Mouse (Mus musculus): ENCODE data around the gene Zmat5.
"Not testable (repeated sequence)": the region's sequence is repeated elsewhere in the genome, so short reads cannot be mapped to it uniquely, and the experiment has no call there.

The Zmat5 gene

GRCm38 (mm10) chr11:4690353-4690752, 14.1 kb upstream of the Zmat5 start:
- DNase-seq (ENCODE audit: low spot score): no peak

DNA sequence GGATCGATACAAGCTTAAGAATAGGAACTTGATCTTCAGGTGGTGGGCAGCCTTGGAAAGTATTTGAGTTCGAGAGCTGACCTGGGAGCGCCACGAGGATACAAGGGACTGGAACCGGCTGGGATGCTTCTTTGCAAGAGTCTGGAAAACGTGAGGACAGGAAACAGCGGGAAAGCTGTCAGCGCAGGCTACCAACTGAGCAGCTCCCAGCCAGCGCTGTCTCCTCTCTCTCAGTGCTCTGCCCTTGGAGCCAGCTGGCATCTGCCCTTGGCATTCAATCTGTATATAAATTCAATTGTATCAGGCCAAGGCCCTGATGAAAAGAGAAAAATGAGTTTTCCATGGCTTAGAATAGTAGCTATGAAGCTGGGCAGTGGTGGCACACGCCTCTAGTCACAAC, 13.3 kb upstream of the Zmat5 start:
- DNase-seq (ENCODE audit: low spot score): no peak

DNA sequence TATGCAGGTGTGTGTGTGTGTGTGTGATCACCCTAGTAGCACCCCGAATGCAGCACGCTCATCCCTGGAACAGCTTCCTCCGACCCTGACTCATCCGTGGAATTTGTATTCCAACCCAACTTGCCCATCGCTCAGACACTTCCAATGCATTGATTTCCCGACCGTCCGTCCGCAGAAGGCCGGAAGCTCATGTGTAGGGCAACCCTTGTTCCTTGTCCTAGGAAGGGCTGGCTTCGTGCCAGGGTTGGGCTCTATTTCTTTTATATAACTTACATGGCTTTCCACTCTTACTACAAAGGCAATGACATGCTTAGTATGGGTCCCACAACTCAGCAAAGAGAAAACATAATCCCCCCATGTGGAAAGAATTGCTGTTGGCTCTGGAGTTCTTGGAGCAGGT, 12.3 kb upstream of the Zmat5 start:
- DNase-seq (ENCODE audit: low spot score): no peak

DNA sequence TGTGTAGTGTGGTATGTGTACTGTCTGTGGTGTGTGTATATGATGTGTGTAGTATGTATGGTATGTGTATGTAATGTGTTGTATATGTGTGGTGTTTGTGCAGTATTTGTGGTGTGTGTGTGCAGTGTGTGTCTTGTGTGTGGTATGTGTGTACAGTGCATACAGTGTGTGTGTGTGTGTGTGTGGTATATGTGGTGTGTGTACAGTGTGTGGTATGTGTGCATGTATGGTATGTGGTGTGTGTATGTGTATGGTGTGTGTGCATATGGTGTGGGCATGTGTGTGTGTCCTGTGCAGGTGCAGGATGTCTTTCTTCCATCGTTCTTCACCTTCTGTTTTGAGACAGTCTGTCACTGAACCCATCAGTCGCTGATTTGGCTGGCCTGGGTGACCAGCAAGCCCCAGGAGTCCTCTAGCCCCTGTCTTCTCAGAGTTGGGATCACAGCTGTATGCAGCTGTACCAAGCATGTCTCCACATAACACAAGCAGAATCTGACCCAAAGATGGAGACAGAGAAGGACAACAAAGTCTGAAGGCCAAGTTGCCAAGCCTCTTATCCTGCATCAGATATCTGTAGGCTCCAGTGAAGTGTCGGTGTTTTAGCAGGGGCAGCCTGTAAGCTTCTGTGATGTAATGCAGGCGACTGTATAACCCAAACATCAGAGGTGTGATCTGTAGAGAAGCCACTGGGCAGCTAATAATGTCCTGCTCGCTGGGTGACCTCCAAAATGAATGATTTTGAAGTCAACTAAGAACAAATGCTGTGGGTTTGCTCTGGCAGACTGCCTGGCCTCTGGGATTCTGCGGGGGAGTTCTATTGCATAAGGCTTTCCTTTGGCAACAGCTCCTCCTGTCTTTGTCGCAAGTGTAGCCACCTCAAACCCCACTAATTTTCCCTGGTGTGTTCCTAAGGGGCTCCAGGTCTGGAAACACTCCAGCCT, 7.2 kb upstream of the Zmat5 start:
- peak; percentile 29 for DNase-seq (ENCODE audit: low spot score)

GRCm38 (mm10) chr11:4700726-4701125, 3.8 kb upstream of the Zmat5 start:
- DNase-seq (ENCODE audit: low spot score): no peak

GRCm38 (mm10) chr11:4703688-4704071, 798 bp upstream of the Zmat5 start:
- DNase-seq (ENCODE audit: low spot score): no peak

GRCm38 (mm10) chr11:4705178-4705577, 700 bp downstream of the Zmat5 start:
- DNase-seq (ENCODE audit: low spot score): no peak

DNA sequence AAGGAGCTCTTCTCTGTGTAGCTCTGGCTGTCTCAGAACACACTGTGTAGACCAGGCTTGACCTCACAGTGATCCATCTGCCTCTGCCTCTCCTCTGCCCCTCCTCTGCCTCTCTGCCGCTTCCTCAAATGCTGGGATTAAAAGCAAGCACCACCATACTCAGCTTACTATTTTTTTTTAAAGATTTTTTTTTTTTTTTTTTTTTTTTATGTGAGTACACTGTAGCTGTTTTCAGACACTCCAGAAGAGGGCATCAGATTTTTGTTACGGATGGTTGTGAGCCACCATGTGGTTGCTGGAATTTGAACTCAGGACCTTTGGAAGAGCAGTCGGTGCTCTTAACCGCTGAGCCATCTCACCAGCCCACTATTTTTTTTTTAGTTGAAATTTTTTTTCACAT, 5.7 kb downstream of the Zmat5 start:
- not testable (repeated sequence) for DNase-seq (ENCODE audit: low spot score)

GRCm38 (mm10) chr11:4712822-4713221, 8.3 kb downstream of the Zmat5 start:
- DNase-seq (ENCODE audit: low spot score): no peak

- no peak for DNase-seq (ENCODE audit: low spot score)
Observed at GRCm38 (mm10) chr11:4714727-4715126, 10.2 kb downstream of the Zmat5 start.

DNA sequence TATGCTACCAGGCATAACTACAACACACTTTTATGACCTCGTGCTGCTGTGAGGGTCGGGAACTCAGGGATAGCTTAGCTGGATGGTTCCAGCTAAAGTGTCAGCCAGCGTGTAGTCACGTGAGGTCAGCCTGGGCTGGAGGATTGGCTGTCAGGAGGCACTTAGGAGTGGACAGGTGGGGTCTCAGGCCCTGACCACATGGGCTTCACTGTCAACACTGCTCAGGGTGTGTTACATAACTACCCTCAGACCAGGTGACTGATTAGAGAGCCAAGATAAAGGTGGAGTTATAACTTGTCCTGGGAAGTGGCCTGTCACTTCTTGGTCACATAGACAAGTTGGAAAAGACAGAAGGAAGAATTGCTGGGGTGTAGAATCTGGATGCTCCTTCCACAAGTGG, 11.1 kb downstream of the Zmat5 start:
- no peak for DNase-seq (ENCODE audit: low spot score)

DNA sequence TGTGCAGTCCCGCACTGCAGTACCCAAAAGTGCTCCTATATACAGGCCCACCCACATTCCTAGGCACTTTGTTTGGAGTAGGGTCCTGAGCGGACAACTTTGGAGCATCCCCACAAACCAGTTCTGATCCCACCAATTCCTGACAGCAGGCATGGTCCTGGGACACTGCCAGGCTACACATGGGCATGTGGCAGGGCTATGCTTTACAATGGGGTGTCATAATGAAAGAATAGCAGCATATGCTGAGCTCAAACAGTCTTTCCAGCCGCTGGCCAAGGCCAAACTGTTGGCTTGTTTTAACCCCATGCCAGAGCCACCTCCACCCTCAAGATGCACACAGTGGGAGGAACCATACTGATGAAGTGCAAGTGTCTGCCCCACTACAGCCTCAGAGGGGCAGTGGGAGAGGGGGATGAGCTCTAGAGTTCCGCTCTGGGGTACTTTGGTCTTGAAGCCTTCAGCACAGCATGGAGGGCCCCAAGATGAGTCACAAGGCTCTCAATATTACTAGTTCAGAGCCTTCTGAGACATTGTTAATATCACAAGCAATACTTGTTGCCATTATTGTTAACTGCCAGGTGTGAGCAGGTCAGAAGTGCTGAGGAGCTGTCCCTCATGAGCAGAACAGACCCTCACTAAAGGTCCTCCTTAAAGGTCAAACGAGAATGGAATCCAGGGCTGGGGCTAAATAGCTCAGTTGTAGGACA, 12.2 kb downstream of the Zmat5 start:
- DNase-seq (ENCODE audit: low spot score): no peak

GRCm38 (mm10) chr11:4718548-4718947, 14.1 kb downstream of the Zmat5 start:
- DNase-seq (ENCODE audit: low spot score): no peak

- DNase-seq (ENCODE audit: low spot score): no peak
Observed at GRCm38 (mm10) chr11:4719961-4720360, 15.5 kb downstream of the Zmat5 start.

DNA sequence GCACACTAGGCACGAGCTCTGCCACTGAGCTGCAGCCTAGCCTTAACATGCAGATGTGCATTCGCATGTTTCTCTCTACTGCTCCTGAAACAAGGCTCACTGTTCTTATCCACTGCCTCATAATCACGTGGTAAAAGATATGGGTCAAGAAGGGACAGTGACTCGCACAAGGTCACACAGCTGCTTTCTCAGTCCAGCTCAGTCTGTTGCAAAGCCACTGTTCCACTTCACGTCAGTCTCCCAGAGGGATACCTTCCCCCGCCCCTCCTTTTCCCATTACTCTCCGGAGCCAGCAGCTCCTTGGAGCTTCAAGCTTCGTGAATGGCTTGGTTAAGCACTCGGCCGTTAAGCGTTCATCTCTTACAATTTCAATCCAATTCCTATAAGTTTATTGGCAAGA, 15.9 kb downstream of the Zmat5 start:
- no peak for DNase-seq (ENCODE audit: low spot score)

DNA sequence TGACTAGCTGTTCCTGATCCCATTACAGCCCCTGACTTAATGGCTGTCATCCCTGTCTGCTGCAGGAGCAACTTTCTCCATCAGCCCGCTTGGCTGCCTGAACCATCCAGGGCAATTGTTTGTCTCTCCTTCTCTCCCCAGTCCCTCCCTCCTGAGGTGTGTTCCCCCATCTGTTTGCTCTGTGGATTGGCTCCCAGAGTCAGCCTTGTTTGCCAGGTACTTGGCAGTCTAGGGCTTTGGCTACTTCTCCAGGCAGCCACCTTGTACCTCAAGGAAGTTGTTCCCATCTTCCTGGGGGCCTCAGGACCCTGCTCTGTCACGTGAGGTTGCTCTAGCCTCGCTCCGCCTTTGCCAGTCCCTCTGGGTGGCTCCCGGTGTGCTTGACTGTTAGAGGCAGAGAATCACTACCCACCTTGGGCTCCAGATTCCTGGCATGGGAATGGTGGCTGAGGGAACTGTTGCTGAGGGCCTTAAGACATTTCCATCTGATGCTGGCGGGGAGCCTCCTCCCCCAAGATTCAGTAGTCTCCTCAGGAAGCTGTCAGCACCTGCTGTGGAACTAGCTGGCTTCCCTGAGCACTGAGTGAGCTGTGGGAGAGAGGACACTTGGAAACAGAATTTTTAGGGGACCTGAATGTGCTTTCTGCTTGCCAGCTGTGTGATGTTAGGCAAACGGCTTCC, 16.6 kb downstream of the Zmat5 start:
- DNase-seq (ENCODE audit: low spot score): no peak

GRCm38 (mm10) chr11:4721728-4722127, 17.2 kb downstream of the Zmat5 start:
- DNase-seq (ENCODE audit: low spot score): no peak

- peak; percentile 36 for DNase-seq (ENCODE audit: low spot score)
Observed at GRCm38 (mm10) chr11:4729603-4730002, 25.1 kb downstream of the Zmat5 start.

DNA sequence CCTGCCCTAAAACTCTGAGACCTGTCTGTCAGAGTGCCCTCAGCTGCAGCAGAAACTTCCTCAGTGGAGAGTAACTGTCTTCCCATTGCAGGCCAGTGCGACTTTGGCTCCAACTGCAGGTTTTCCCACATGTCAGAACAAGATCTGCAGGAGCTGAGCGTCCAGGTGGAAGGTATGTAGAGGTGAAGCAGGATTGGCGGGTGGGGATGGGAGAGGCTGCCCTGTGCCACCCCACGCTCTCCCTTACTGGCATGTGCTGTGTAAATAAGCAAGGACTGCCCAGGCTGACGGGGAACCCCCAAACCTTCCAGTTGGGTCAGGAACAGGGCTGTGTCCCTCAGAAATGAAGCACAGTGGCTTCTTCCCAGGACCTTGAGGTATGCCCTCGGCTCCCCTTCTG, 25.6 kb downstream of the Zmat5 start:
- DNase-seq (ENCODE audit: low spot score): no peak

DNA sequence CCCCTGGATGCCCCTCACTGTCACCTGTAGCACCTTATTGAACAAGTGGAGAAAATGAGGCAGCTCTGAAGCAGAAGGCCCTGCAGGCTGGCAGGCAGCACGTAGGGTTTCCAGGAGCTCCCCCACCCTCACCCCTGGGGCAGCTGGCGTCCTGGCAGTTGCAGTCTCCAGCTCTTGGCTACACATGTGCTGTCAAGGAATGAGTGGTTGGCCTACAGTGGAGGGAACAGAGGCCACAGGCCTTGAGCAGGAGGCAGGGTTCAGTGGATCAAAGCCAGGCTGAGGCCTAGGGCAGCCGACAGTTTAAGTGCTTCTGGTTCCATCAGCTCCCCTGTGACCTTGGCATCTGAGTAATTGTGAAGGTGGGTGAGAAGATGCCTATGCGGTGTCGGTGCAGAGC, 26.4 kb downstream of the Zmat5 start:
- no peak for DNase-seq (ENCODE audit: low spot score)

DNA sequence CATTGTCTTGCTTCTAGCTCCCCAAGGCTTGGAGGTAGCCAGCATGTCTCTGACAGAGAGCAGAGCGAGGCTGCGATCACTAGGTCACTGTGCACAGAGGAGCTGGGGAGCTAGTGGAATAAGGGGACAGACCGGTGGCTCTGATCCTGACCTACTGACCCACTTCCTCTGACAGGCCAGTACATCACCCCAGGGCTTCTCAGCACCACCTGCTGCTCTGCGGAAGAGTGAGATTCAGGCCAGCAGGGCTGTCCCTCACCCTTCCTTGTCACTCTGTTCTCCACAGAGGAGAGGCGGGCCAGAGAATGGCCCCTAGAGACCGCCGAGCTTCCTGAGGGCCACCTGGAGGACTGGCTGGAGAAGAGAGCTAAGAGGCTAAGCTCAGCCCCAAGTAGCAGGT, 27.3 kb downstream of the Zmat5 start:
- DNase-seq (ENCODE audit: low spot score): no peak

- DNase-seq (ENCODE audit: low spot score): no peak
Observed at GRCm38 (mm10) chr11:4734179-4734578, 29.7 kb downstream of the Zmat5 start.

- no peak for DNase-seq (ENCODE audit: low spot score)
Observed at GRCm38 (mm10) chr11:4736355-4736754, 31.9 kb downstream of the Zmat5 start.
